Mouse (Mus musculus) forebrain, embryonic 10.5 days (tissue): Measurements from ENCODE around the gene Gm11596. TPM values are rescaled to one million over a fixed set of nuclear protein-coding genes. Genes with fewer than 3 reads are reported as not detected.

Experiments
- polyA plus RNA-seq: library from polyadenylated mRNA; unstranded; fragments of >200 nt; fragmentation: Nextera tagmentation; extraction: Ambion mirVana; gene quantifications from 2 replicates; pipeline ENCODE4 v1.2.1, GENCODE M21; 2016

The Gm11596 gene
- polyA plus RNA-seq, 1 experiment from 2014 or later, result not detected

Other genes starting within 250 kb of the Gm11596 start
- gene Krtap3-3, start 242.6 kb downstream of the Gm11596 start, polyA plus RNA-seq, result not detected in 2 replicates
- gene Krtap3-2, start 236.6 kb downstream of the Gm11596 start, polyA plus RNA-seq, result not detected in 2 replicates
- gene Gm11939, start 234.0 kb downstream of the Gm11596 start, polyA plus RNA-seq, result not detected in 2 replicates
- not detected in 2 replicates for gene Krtap3-1, start 226.8 kb downstream of the Gm11596 start, polyA plus RNA-seq
- gene Krtap1-5, start 212.5 kb downstream of the Gm11596 start, polyA plus RNA-seq, result not detected in 2 replicates
- gene Krtap1-4, start 209.8 kb downstream of the Gm11596 start, polyA plus RNA-seq, result not detected in 2 replicates
- gene Krtap1-3, start 202.1 kb downstream of the Gm11596 start, polyA plus RNA-seq, result not detected in 2 replicates
- not detected in 2 replicates for gene Krtap9-3, start 195.4 kb downstream of the Gm11596 start, polyA plus RNA-seq
- gene Gm11938, start 190.2 kb downstream of the Gm11596 start, polyA plus RNA-seq, result not detected in 2 replicates
- gene Gm11937, start 183.3 kb downstream of the Gm11596 start, polyA plus RNA-seq, result not detected in 2 replicates
- gene Krtap2-4, start 178.6 kb downstream of the Gm11596 start, polyA plus RNA-seq, result not detected in 2 replicates
- not detected in 2 replicates for gene Gm11562, start 173.0 kb downstream of the Gm11596 start, polyA plus RNA-seq
- gene Krtap4-1, start 165.2 kb downstream of the Gm11596 start, polyA plus RNA-seq, result not detected in 2 replicates
- not detected in 2 replicates for gene Krtap4-2, start 158.4 kb downstream of the Gm11596 start, polyA plus RNA-seq
- gene Krtap4-7, start 149.4 kb downstream of the Gm11596 start, polyA plus RNA-seq, result not detected in 2 replicates
- gene Gm11555, start 143.2 kb downstream of the Gm11596 start, polyA plus RNA-seq, result not detected in 2 replicates
- not detected in 2 replicates for gene Gm11563, start 134.5 kb downstream of the Gm11596 start, polyA plus RNA-seq
- not detected in 2 replicates for gene Krtap4-6, start 127.5 kb downstream of the Gm11596 start, polyA plus RNA-seq
- gene Gm14190, start 102.7 kb downstream of the Gm11596 start, polyA plus RNA-seq, result not detected in 2 replicates
- gene Gm14180, start 59.2 kb downstream of the Gm11596 start, polyA plus RNA-seq, result not detected in 2 replicates
- not detected in 2 replicates for gene Gm11595, start 20.6 kb downstream of the Gm11596 start, polyA plus RNA-seq
- gene Krtap4-8, start 12.8 kb downstream of the Gm11596 start, polyA plus RNA-seq, result not detected in 2 replicates
- not detected in 2 replicates for gene Krtap4-9, start 8.3 kb downstream of the Gm11596 start, polyA plus RNA-seq
- not detected in 2 replicates for gene Gm11569, start 5.5 kb upstream of the Gm11596 start, polyA plus RNA-seq
- gene Gm11554, start 11.0 kb upstream of the Gm11596 start, polyA plus RNA-seq, result not detected in 2 replicates
- gene Krtap4-13, start 16.4 kb upstream of the Gm11596 start, polyA plus RNA-seq, result not detected in 2 replicates
- gene Gm11564, start 22.2 kb upstream of the Gm11596 start, polyA plus RNA-seq, result not detected in 2 replicates
- gene 2300003K06Rik, start 44.6 kb upstream of the Gm11596 start, polyA plus RNA-seq, result not detected in 2 replicates
- not detected in 2 replicates for gene Krtap4-16, start 58.1 kb upstream of the Gm11596 start, polyA plus RNA-seq
- not detected in 2 replicates for gene Gm11568, start 64.5 kb upstream of the Gm11596 start, polyA plus RNA-seq
- not detected in 2 replicates for gene Gm11559, start 71.0 kb upstream of the Gm11596 start, polyA plus RNA-seq
- not detected in 2 replicates for gene Krtap9-1, start 79.9 kb upstream of the Gm11596 start, polyA plus RNA-seq
- gene Gm11567, start 85.7 kb upstream of the Gm11596 start, polyA plus RNA-seq, result not detected in 2 replicates
- gene Krtap31-1, start 114.5 kb upstream of the Gm11596 start, polyA plus RNA-seq, result not detected in 2 replicates
- not detected in 2 replicates for gene Gm11565, start 121.3 kb upstream of the Gm11596 start, polyA plus RNA-seq
- not detected in 2 replicates for gene Krtap31-2, start 142.8 kb upstream of the Gm11596 start, polyA plus RNA-seq
- gene Krtap9-5, start 155.0 kb upstream of the Gm11596 start, polyA plus RNA-seq, result not detected in 2 replicates
- gene Krtap29-1, start 185.6 kb upstream of the Gm11596 start, polyA plus RNA-seq, result not detected in 2 replicates
- not detected in 2 replicates for gene Krtap16-1, start 193.1 kb upstream of the Gm11596 start, polyA plus RNA-seq
- gene Krtap17-1, start 200.5 kb upstream of the Gm11596 start, polyA plus RNA-seq, result not detected in 2 replicates
- gene Krt33a, start 222.7 kb upstream of the Gm11596 start, polyA plus RNA-seq, result not detected in 2 replicates
- not detected in 2 replicates for gene Krt33b, start 236.4 kb upstream of the Gm11596 start, polyA plus RNA-seq
- not detected in 2 replicates for gene Krt34, start 248.1 kb upstream of the Gm11596 start, polyA plus RNA-seq